Mouse (Mus musculus): ENCODE results near the gene Olfr1513. TPM values are rescaled to one million over a fixed set of nuclear protein-coding genes. Genes with fewer than 3 reads are reported as not detected.
"Not testable (repeated sequence)": the region's sequence is repeated elsewhere in the genome, so short reads cannot be mapped to it uniquely, and the experiment has no call there.

Gene Olfr1513
- polyA plus RNA-seq, 1 experiment from 2014 or later: not detected

DNA sequence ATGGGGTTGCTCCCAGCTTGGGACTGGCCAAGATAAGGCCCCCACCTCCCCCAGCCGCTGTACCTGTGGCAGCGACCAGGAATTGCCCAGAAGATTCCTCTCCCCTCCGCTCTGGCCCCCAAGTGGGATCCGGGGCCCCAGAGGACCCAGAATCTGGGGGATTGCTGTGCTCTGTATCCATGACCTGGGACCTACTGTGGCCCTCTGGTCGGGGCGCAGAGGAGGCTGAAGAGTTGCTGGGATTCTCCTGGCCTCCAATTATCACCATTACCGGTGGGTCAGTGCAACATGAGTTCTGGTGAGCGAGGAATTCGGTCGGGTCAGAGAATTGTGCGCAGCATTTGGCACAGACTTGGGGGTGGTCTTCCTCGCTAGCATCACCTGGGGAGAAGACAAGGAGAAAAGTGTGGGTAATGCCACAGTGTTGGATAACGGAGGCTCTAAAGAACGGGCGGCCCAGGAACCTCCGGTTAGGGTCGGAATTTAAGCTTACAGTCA, 40.9 kb downstream of the Olfr1513 start:
- H3K27me3 ChIP-seq (ENCODE audit: control insufficient read depth, insufficient read depth, low read length): peaks cover 3% of the 10 kb centered on the region; the same call in 1 of the 2 replicates
- WGBS (ENCODE audit: insufficient replicate concordance): 3% methylated on average over 17 of the region's 17 CpGs
- H3K36me3 ChIP-seq (ENCODE audit: control insufficient read depth, insufficient read depth, low read length): peaks cover 33% of the 10 kb centered on the region
- no peak for ATAC-seq (replicated peaks; ENCODE audit: insufficient number of reproducible peaks, low FRiP score, low TSS enrichment)
- H3K9me3 ChIP-seq (replicated peaks; ENCODE audit: control insufficient read depth, low read length): no peaks in the 10 kb centered on the region
- peak overlapping the region; percentile 74 for H3K4me3 ChIP-seq (ENCODE audit: low read depth, low read length)
- peaks cover 12% of the 10 kb centered on the region; the same call in 1 of the 2 replicates for H3K4me1 ChIP-seq (ENCODE audit: control insufficient read depth, insufficient read depth, low read length)
- peak overlapping the region; percentile 84 for H3K4me2 ChIP-seq
- no peak overlapping the region for H3K27ac ChIP-seq (ENCODE audit: low read depth, low read length)
- H3K9ac ChIP-seq (ENCODE audit: low read depth, low read length): peak overlapping the region; percentile 86

DNA sequence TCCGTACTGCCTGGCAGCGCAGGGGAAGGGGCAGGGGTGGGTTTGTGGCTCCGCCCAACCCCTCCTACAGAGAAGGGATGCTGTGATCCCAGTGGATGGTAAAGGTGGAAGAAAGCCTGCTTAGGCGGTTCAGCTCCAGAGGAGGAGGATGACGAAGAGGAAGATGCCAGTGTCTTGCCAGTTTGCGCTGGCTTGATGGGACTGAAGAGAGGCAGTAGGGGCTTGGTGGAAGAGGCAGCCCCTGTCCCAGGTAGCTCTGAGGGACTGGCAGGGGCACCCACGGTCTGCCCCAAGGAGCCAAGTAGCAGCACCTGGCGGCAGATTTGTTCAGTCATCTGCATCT, 41.4 kb downstream of the Olfr1513 start:
- Histone ChIP-seq H3K27ac (ENCODE audit: low read depth, low read length) (no peak overlapping the region), H3K9me3 (replicated peaks; ENCODE audit: control insufficient read depth, low read length) (no peaks in the 10 kb centered on the region), H3K4me2 (peak overlapping the region; percentile 84), H3K4me3 (ENCODE audit: low read depth, low read length) (peak overlapping the region; percentile 74), H3K9ac (ENCODE audit: low read depth, low read length) (peak overlapping the region; percentile 86; the same call in 1 of the 2 replicates), H3K36me3 (ENCODE audit: control insufficient read depth, insufficient read depth, low read length) (peaks cover 33% of the 10 kb centered on the region), H3K4me1 (ENCODE audit: control insufficient read depth, insufficient read depth, low read length) (peaks cover 12% of the 10 kb centered on the region; the same call in 1 of the 2 replicates), H3K27me3 (ENCODE audit: control insufficient read depth, insufficient read depth, low read length) (peaks cover 3% of the 10 kb centered on the region; the same call in 1 of the 2 replicates)
- no peak for ATAC-seq (replicated peaks; ENCODE audit: insufficient number of reproducible peaks, low FRiP score, low TSS enrichment)
- 41% methylated on average over 8 of the region's 8 CpGs for WGBS (ENCODE audit: insufficient replicate concordance)

DNA sequence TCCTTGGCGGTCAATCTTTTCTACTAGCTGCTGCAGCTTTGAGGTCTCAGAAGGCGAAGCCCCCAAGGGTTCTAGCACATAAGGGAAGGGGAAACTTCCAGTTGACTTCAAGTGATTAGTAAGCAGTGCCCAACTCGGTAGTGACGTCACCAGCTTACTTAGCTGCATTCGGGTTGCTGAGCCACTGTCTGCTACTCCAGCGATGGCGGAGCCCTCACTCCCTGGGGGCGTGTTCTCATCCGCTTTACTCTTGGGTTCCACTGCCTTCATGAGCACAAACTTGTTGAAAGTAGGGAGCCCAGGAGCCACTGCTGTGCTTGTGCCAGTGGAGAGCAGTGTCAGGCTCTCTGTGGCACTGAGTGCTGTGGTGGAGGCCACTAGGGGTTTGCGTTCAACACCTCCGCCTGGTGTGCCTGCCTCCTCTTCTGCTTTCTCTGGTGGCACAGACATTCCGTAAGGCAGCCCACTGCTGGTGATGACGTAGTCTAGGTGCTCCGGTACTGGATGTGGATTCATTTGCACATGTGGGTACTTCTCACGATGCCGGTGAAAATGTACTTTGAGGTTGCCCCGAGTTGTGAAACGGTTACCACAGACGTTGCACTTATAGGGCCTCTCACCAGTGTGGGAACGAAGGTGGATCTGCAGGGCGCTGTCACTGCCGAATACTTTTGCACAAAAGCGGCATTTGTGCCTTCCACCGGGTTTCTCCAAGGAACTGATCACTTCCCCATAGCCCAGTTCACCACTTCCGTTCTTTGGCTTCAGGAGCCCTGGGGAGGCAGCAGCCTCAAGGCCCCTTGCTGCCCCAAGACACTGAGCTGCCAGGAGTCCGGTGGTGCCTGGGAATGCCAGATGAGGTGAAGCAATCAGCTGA, 42.0 kb downstream of the Olfr1513 start:
- H3K36me3 ChIP-seq (ENCODE audit: control insufficient read depth, insufficient read depth, low read length): peaks cover 33% of the 10 kb centered on the region
- peak overlapping the region; percentile 74 for H3K4me3 ChIP-seq (ENCODE audit: low read depth, low read length)
- H3K4me1 ChIP-seq (ENCODE audit: control insufficient read depth, insufficient read depth, low read length): peaks cover 12% of the 10 kb centered on the region; the same call in 1 of the 2 replicates
- no peak for ATAC-seq (replicated peaks; ENCODE audit: insufficient number of reproducible peaks, low FRiP score, low TSS enrichment)
- H3K4me2 ChIP-seq: peak overlapping the region; percentile 84; the same call in 1 of the 2 replicates
- H3K27me3 ChIP-seq (ENCODE audit: control insufficient read depth, insufficient read depth, low read length): peaks cover 3% of the 10 kb centered on the region; the same call in 1 of the 2 replicates
- no peaks in the 10 kb centered on the region for H3K9me3 ChIP-seq (replicated peaks; ENCODE audit: control insufficient read depth, low read length)
- WGBS (ENCODE audit: insufficient replicate concordance): 73% methylated on average over 26 of the region's 26 CpGs
- no peak overlapping the region for H3K9ac ChIP-seq (ENCODE audit: low read depth, low read length)
- no peak overlapping the region for H3K27ac ChIP-seq (ENCODE audit: low read depth, low read length)

DNA sequence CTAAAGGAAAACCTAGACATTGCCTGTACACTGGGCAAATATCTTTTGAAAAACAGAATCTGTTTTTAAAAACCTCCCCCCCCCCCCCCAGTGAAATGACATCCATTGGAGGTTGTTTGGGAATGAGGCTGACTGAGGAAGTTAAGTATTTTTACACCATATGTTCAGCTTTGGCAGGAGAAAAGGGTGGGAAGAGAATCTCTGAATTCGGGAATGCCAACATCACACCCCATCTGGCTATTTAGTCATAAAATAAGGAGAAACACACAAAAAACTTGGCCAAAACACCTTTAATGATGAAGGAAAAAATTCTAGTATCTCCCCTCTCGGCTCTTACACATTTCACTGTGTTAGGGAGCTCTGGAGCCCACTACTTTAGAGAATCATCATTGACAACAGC, 45.3 kb downstream of the Olfr1513 start:
- Histone ChIP-seq H3K9ac (ENCODE audit: low read depth, low read length) (no peak overlapping the region), H3K27me3 (ENCODE audit: control insufficient read depth, insufficient read depth, low read length) (peaks cover 3% of the 10 kb centered on the region; the same call in 1 of the 2 replicates), H3K27ac (ENCODE audit: low read depth, low read length) (no peak overlapping the region), H3K4me3 (ENCODE audit: low read depth, low read length) (no peak overlapping the region), H3K9me3 (replicated peaks; ENCODE audit: control insufficient read depth, low read length) (no peaks in the 10 kb centered on the region), H3K4me1 (ENCODE audit: control insufficient read depth, insufficient read depth, low read length) (peaks cover 12% of the 10 kb centered on the region; the same call in 1 of the 2 replicates), H3K36me3 (ENCODE audit: control insufficient read depth, insufficient read depth, low read length) (peaks cover 33% of the 10 kb centered on the region), H3K4me2 (no peak overlapping the region)
- no peak for ATAC-seq (replicated peaks; ENCODE audit: insufficient number of reproducible peaks, low FRiP score, low TSS enrichment)
- 82% methylated on average over 2 of the region's 2 CpGs for WGBS (ENCODE audit: insufficient replicate concordance)

DNA sequence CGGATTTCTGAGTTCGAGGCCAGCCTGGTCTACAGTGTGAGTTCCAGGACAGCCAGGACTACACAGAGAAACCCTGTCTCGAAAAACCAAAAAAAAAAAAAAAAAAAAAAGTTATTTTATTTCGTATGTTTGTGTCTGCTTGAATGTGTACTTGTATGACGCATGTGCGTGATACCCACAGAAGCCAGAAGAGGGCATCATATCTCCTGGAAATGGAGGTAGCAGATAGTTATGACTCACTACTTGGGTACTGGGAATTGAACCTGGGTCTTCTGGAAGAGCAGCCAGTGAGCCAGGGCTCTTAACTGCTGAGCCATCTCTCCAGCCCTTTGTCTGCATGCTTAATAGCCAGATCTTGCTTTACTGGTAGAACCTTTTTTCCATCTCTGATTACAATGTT, 45.9 kb downstream of the Olfr1513 start:
- not testable (repeated sequence) for H3K4me3 ChIP-seq (ENCODE audit: low read depth, low read length); ATAC-seq (replicated peaks; ENCODE audit: insufficient number of reproducible peaks, low FRiP score, low TSS enrichment); H3K27ac ChIP-seq (ENCODE audit: low read depth, low read length); H3K9me3 ChIP-seq (replicated peaks; ENCODE audit: control insufficient read depth, low read length); H3K9ac ChIP-seq (ENCODE audit: low read depth, low read length); H3K4me2 ChIP-seq; H3K27me3 ChIP-seq (ENCODE audit: control insufficient read depth, insufficient read depth, low read length)
- peaks cover 33% of the 10 kb centered on the region for H3K36me3 ChIP-seq (ENCODE audit: control insufficient read depth, insufficient read depth, low read length)
- 92% methylated on average over 5 of the region's 6 CpGs for WGBS (ENCODE audit: insufficient replicate concordance)
- H3K4me1 ChIP-seq (ENCODE audit: control insufficient read depth, insufficient read depth, low read length): peaks cover 11% of the 10 kb centered on the region; the same call in 1 of the 2 replicates

DNA sequence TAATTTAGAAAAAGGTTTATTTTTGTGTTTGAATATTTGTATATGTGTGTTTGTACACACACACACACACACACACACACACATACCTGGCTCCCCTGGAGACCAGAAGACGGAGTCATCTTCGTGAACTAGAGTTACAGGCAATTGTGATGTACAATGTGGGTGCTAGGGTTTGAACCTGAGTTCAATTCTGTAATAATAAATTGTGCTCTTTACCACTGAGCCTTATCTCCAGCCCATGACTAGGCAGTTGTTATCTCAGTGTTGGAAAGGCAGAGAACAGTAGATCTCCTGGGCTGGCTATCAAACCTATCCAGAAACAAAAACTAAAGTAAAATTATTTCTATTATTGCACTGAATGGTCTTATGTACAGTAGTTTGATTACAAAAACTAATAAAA, 50.1 kb downstream of the Olfr1513 start:
- Histone ChIP-seq H3K4me3 (ENCODE audit: low read depth, low read length) (no peak overlapping the region), H3K27me3 (ENCODE audit: control insufficient read depth, insufficient read depth, low read length) (no peaks in the 10 kb centered on the region), H3K27ac (ENCODE audit: low read depth, low read length) (no peak overlapping the region), H3K4me2 (no peak overlapping the region), H3K9ac (ENCODE audit: low read depth, low read length) (no peak overlapping the region), H3K9me3 (replicated peaks; ENCODE audit: control insufficient read depth, low read length) (no peaks in the 10 kb centered on the region), H3K36me3 (ENCODE audit: control insufficient read depth, insufficient read depth, low read length) (peaks cover 4% of the 10 kb centered on the region; the same call in 1 of the 2 replicates), H3K4me1 (ENCODE audit: control insufficient read depth, insufficient read depth, low read length) (no peaks in the 10 kb centered on the region)
- no peak for ATAC-seq (replicated peaks; ENCODE audit: insufficient number of reproducible peaks, low FRiP score, low TSS enrichment)
- 95% methylated on average over 2 of the region's 2 CpGs for WGBS (ENCODE audit: insufficient replicate concordance)

DNA sequence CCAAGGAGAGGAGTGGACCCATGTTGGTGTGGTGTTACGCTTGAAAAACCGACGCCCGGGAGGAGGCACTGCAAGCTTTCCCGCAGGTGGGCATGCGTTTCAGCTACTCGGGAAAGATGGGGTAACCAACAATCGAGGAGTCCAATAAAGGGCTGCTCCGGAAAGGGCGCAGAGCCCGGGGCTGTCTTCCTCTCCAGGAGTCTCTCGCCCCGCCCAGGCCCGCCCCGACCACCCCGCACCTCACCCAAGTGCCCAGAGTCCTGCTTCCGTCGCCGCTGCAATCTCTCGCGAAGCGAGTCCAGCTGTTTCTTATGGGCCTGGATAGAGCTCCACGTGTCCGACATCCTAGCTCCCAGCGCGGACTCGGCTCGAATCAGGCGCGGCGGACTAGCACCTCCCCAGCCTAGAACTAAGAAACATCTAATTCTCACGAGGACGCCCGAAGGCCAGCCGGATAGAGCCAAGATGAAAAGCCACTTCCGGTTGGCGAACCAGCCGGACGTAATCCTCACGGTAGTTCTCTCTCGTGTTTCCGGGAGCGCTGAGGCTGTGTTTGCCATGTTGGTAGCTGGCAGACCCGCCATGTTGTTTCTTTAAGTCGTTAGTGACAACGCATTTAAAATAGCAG, 51.5 kb downstream of the Olfr1513 start, which contains the start of gene Mettl3:
Gene Mettl3 (minus strand): TSS at position 485 of the 628 bp plus-strand sequence.
- Histone ChIP-seq H3K9ac (ENCODE audit: low read depth, low read length) (peak within 1 kb of the TSS; percentile 73), H3K9me3 (replicated peaks; ENCODE audit: control insufficient read depth, low read length) (no peaks in the 10 kb centered on the region), H3K4me3 (ENCODE audit: low read depth, low read length) (peak within 1 kb of the TSS; percentile 70), H3K27me3 (ENCODE audit: control insufficient read depth, insufficient read depth, low read length) (no peaks in the 10 kb centered on the region), H3K4me1 (ENCODE audit: control insufficient read depth, insufficient read depth, low read length) (no peaks in the 10 kb centered on the region), H3K27ac (ENCODE audit: low read depth, low read length) (peak within 1 kb of the TSS; percentile 80), H3K4me2 (peak within 1 kb of the TSS; percentile 78), H3K36me3 (ENCODE audit: control insufficient read depth, insufficient read depth, low read length) (peaks cover 3% of the 10 kb centered on the region)
- under 1% methylated on average over 46 of the region's 46 CpGs for WGBS (ENCODE audit: insufficient replicate concordance)
- peak; percentile 88 for ATAC-seq (replicated peaks; ENCODE audit: insufficient number of reproducible peaks, low FRiP score, low TSS enrichment)

DNA sequence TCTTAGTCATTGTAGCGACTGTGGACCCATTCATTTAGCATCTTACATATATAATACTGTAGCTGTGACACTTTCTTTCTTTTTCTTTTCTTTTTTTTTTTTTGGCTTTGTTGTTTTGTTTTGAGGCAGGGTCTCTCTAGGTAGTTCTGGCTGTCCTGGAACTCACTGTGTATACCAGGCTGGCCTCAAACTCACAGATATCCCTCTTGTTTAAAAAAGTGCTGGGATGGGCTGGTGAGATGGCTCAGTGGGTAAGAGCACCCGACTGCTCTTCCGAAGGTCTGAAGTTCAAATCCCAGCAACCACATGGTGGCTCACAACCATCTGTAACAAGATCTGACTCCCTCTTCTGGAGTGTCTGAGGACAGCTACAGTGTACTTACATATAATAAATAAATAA, 52.7 kb downstream of the Olfr1513 start:
- not testable (repeated sequence) for H3K4me2 ChIP-seq; H3K27me3 ChIP-seq (ENCODE audit: control insufficient read depth, insufficient read depth, low read length); H3K9ac ChIP-seq (ENCODE audit: low read depth, low read length); H3K4me3 ChIP-seq (ENCODE audit: low read depth, low read length); H3K9me3 ChIP-seq (replicated peaks; ENCODE audit: control insufficient read depth, low read length); ATAC-seq (replicated peaks; ENCODE audit: insufficient number of reproducible peaks, low FRiP score, low TSS enrichment); H3K4me1 ChIP-seq (ENCODE audit: control insufficient read depth, insufficient read depth, low read length); H3K27ac ChIP-seq (ENCODE audit: low read depth, low read length)
- peaks cover 10% of the 10 kb centered on the region for H3K36me3 ChIP-seq (ENCODE audit: control insufficient read depth, insufficient read depth, low read length)
- WGBS (ENCODE audit: insufficient replicate concordance): 84% methylated on average over 3 of the region's 3 CpGs
